25 mouse cellular contexts compared by ENCODE assay signal in genomic region chr10:114488806-114489205, GRCm38 (mm10).
A peak's percentile ranks its signal among the peaks of the same experiment; 100 is the strongest.
DNase-seq lines count a peak whose midpoint lies in the region; ATAC-seq lines count a peak whose summit lies in the region.
"Had no signal": no experiment of that assay in that cellular context is flagged by ENCODE, and none has a peak within 500 bp of the region (broad histone marks: within the 10 kb centered on the region; RNA-seq: fewer than 3 reads in every experiment).

No protein-coding gene starts in this region.

- H3K9ac ChIP-seq in forebrain, embryonic 13.5 days = no peak overlapping the region
- H3K9ac ChIP-seq: embryonic facial prominence, embryonic 12.5 days had no signal

- no peaks in the 10 kb centered on the region for H3K36me3 ChIP-seq in forebrain, embryonic 13.5 days (ENCODE audit: poor library complexity, severe bottlenecking)
- H3K36me3 ChIP-seq: embryonic facial prominence, embryonic 10.5 days; embryonic facial prominence, embryonic 12.5 days; G1E had no signal

- peak; percentile 96 for ATAC-seq in frontal cortex, adult (ENCODE audit: low TSS enrichment)
- no peak for ATAC-seq in forebrain, embryonic 13.5 days
- ATAC-seq in cerebellum, adult (ENCODE audit: insufficient number of reproducible peaks, low FRiP score, low TSS enrichment) = no peak
- ATAC-seq: activated CD4-positive, CD25-positive, alpha-beta regulatory T cell, adult 4 months; CD4-positive, CD25-positive, alpha-beta regulatory T cell, adult 4 months; forebrain, embryonic 14.5 days; forebrain, embryonic 16.5 days; Patski had no signal

- H3K27ac ChIP-seq in forebrain, embryonic 13.5 days = no peak overlapping the region
- H3K27ac ChIP-seq: embryonic facial prominence, embryonic 10.5 days; embryonic facial prominence, embryonic 12.5 days had no signal

- H3K9me3 ChIP-seq in forebrain, embryonic 13.5 days (replicated peaks) = no peaks in the 10 kb centered on the region
- H3K9me3 ChIP-seq: embryonic facial prominence, embryonic 10.5 days; embryonic facial prominence, embryonic 12.5 days had no signal

- H3K27me3 ChIP-seq in forebrain, embryonic 13.5 days = no peaks in the 10 kb centered on the region
- H3K27me3 ChIP-seq: CH12.LX; embryonic facial prominence, embryonic 12.5 days; Patski had no signal

- WGBS in forebrain, embryonic 13.5 days = 76% methylated on average over 4 of the region's 4 CpGs

- H3K4me1 ChIP-seq in forebrain, embryonic 13.5 days = no peaks in the 10 kb centered on the region
- H3K4me1 ChIP-seq: embryonic facial prominence, embryonic 10.5 days; embryonic facial prominence, embryonic 12.5 days had no signal

- H3K4me3 ChIP-seq in forebrain, embryonic 13.5 days = no peak overlapping the region
- H3K4me3 ChIP-seq: embryonic facial prominence, embryonic 10.5 days; embryonic facial prominence, embryonic 12.5 days had no signal

- H3K4me2 ChIP-seq in forebrain, embryonic 13.5 days = no peak overlapping the region
- H3K4me2 ChIP-seq: embryonic facial prominence, embryonic 12.5 days had no signal

- DNase-seq in frontal cortex, postnatal 14 days (ENCODE audit: low spot score in 2 of 2) = no peak
- DNase-seq in retina, embryonic 14.5 days (ENCODE audit: low spot score) = peak; percentile 11
- DNase-seq in telencephalon, adult 2 months (ENCODE audit: low read depth, low spot score) = peak; percentile 41
- DNase-seq: adrenal gland, adult 8-10 months; adrenal gland, postnatal 14 days; adrenal gland, postnatal 36 days; B cell, adult 2 months; cerebellum, adult 11 months; cerebellum, adult 18-20 months; cerebellum, adult 8-10 months; cerebellum, adult 9-11 months; cerebellum, postnatal 14 days; cerebellum, postnatal 36 days had no signal

Comparison
In these comparisons a context has a peak if more than half of its experiments do, and no peak if none do; other contexts are left out.
1. DNase-seq: peak in retina, embryonic 14.5 days (single experiment) and telencephalon, adult 2 months (single experiment); none in frontal cortex, postnatal 14 days (0 of 2).